Mouse (Mus musculus) CH12F3 (cell line): ENCODE data around the gene Slc15a1.

Experiments
- in situ Hi-C: fragments of 300-500 bp; cut with MboI; formaldehyde crosslinking; loops from 2 replicates; pipeline ENCODE4 v1.14.3; 2020; ENCODE audit warnings: low sequenced_read_pairs

Gene Slc15a1

DNA sequence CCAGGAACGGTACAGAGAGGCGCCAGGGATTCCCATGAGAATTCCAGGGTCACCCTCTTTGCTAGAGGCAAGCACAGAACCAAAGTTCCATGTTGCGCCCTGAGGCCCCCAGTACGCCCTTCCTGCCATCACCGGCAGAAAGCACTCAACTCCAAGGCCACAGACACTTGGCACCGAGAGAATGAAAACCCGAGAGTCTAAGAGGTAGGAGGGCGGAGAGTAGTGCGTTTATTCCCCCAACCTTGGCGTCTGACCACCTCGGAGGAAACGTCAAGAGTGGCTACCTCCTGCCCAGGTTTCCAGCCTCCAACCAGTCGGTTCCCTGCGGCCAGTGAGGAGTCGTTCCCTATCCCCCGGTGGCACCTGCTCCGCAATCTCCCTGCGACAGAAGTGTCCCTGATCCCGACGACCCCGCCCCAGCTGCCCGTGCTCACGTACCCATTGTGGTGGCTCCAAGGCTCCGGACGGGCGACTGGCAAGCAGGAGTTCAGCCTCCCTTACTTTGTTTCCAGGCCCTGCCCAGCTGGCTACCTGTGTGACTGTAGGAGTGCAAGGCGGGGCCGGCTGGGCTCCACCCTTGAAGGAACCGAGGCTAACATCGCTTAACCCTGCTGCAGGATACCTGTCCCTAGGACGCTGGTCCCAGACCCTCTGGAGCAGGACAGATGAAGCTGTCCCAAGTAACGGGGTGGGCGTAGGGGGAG, at the start of gene Slc15a1:
Gene Slc15a1 (minus strand): TSS at position 472 of the 704 bp plus-strand sequence.
- in situ Hi-C loops, result no loop called here

DNA sequence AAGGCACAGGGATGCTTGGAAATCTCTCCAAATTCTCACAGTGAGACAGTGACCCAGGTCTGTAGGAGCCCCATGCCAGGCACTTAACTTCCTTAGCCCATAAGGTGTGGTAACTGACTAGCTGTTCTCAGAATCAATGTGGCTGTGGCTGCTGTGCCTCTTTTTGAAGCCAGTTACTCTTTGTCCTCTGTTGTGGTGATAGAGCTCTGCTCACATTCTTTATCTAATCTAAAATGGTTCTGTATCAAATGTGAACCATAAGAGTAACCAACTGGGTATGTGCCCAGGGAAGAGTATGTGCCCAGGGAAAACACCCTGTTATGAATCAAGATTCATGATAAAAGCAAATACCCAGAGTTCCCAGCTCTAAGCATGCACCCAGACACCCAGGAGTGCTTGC, 48.7 kb upstream of the Slc15a1 start:
- in situ Hi-C loops, result no loop called here

GRCm38 (mm10) chr14:121552586-121552985, 47.5 kb upstream of the Slc15a1 start:
- in situ Hi-C loops, result no loop called here

GRCm38 (mm10) chr14:121549834-121550233, 44.8 kb upstream of the Slc15a1 start:
- in situ Hi-C loops, result no loop called here

- in situ Hi-C loops, result no loop called here
Measured at GRCm38 (mm10) chr14:121547745-121548144, 42.7 kb upstream of the Slc15a1 start.

DNA sequence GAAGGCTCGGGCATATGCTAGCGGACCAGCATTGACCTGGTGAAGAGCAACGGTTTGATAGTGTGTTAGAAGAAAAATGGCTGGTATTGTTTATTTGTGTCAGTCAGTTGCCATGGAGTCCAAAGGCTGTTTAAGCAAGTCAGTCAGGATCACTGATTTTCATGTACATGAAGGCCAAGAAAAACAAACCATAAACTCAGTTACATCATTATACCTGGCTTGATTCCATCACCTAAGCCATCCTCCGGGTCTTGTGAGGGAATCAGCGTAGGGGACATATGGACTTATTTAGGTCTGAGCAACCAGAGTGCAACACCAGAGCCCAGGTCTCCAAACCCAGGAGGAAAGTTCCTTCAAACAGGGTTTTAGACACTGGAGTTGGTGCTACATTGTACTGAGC, 41.6 kb upstream of the Slc15a1 start:
- in situ Hi-C loops, result no loop called here

DNA sequence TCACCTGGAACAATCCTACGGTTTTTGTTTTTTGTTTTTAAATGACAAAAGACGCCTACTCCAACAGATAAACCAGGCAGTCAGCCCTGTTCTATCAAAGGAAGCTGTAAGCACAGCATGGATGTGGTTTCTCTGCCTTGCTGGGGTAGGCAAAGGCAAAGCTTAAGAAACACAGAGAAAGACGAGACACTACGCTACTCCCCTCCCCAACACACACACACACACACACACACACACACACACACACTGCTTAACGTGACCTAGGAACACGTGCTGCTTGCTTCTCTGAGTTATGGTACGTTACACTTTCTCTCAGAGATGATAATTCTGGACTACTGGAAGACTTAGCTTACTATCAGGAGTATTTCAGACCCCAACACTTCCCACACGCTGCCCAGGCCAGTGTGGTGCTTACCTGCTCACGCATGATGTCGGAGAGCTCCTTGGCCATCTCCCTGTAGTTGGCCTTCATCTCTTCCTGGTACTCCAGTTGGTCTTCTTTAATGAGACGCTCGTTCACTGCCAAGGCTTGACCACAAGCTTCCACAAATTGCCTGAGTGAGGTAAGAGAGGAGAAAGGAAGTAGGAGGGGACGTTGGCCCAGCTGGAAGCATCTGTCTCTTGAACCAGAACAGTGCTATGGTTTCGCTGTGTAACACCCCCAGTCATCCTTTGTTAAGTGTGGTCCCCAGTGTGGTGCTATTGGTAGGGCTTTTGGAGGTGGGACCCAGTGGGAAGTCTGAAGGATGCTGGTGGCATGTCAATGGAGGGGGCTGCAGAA, 40.7 kb upstream of the Slc15a1 start:
- in situ Hi-C loops, result no loop called here

GRCm38 (mm10) chr14:121541262-121541661, 36.2 kb upstream of the Slc15a1 start:
- in situ Hi-C loops, result no loop called here

GRCm38 (mm10) chr14:121534501-121534900, 29.4 kb upstream of the Slc15a1 start:
- in situ Hi-C loops, result no loop called here

DNA sequence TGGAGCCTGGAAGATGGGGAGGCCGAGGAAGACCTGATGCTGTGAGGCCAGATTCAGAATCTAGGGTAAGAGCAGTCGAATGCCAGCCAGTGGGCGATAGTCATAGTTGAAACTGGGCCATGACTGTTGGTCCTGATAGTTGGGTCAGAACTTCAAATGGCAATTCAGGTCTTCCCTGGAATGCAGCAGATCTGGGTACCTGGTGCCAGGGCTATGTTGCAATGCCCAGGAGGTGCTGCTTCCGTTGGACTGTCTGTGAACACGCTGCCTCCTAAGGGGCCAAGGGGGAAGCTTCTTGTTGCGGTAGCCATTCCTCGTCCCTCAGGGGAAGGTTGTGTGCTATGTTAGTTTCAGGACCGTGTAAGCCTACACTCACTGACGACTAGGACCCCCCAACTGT, 25.8 kb upstream of the Slc15a1 start:
- in situ Hi-C loops, result no loop called here

DNA sequence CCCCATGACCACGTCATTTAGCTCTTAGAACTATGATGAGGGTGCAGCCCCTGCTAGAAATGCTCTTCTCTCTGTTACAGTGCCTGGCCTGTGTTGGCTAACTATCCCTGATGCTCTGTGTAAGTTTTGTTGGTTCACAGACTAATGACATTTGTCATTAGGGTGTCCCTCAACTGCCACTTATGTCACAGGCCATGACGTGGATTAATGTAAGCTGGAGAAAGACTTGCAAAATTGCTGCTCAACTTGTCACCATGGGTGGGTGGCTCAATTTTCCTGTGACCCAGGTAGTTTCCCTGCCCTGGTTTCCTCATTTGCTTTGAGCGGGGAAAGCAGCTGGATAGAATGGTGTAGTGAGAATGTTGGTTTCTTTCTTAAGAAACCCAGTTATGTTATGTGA, 22.8 kb upstream of the Slc15a1 start:
- in situ Hi-C loops, result no loop called here

DNA sequence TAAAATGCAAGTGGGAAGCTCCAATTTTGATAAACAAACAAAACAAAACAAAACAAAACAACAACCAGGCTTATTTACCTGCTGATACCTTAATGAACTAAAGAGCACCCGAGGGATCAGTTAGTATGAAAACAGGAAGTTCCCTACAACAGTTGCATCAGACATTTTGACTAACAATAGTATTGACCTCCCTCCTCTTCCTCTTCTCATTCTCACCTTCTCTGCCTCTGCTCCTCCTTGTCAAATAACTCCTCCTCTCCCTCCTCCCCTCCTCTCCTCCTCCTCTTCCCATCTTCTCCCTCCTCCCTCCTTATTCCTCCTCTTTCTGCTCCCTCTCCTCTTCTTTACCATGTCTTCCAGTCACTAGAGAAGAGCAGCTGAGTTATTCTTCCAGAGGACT, 22.1 kb upstream of the Slc15a1 start:
- in situ Hi-C loops, result no loop called here

- in situ Hi-C loops, result no loop called here
Measured at GRCm38 (mm10) chr14:121521709-121522108, 16.7 kb upstream of the Slc15a1 start.

GRCm38 (mm10) chr14:121516881-121517280, 11.8 kb upstream of the Slc15a1 start:
- in situ Hi-C loops, result no loop called here

DNA sequence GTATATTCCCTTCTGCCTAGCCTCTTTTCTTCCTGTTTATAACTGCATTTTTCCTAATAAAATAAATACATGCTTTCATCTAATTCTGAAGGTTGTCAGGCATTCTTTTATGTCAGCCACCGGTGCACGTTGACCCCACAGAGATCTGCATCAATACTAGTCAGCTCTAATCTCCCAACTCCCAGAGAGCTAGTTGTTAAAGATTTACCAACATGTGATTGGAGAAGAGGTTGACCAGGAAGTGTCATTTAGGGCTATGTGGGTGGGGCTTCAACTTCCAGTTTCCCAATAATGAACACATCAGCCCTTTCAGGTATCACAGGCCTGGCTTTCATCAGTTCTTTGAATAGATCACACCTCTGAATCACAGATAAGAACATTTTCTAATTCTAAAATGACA, 3.9 kb upstream of the Slc15a1 start:
- in situ Hi-C loops, result no loop called here

- in situ Hi-C loops, result no loop called here
Measured at GRCm38 (mm10) chr14:121506336-121506735, 1.3 kb upstream of the Slc15a1 start.

GRCm38 (mm10) chr14:121505485-121505860, 421 bp upstream of the Slc15a1 start:
- in situ Hi-C loops, result no loop called here

DNA sequence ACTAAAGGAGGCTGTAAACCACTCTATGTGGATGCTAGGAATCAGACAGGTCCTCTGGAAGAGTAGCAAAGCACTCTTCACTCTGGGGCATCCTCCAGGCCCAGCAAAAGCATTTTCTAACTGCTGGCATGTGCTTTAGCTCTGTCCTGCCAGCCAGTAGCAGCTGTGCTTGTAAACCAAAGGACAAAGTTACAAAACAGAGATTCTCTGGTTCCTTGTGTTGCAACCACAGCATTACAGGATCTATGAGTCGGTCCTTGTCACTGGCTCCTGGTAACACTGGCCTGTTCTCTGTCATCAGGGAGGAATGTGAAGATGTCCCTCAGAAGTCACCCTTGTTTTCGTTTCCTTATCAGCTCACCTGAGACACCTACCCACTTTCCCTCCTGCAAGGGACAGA, 4.5 kb downstream of the Slc15a1 start:
- in situ Hi-C loops, result no loop called here

DNA sequence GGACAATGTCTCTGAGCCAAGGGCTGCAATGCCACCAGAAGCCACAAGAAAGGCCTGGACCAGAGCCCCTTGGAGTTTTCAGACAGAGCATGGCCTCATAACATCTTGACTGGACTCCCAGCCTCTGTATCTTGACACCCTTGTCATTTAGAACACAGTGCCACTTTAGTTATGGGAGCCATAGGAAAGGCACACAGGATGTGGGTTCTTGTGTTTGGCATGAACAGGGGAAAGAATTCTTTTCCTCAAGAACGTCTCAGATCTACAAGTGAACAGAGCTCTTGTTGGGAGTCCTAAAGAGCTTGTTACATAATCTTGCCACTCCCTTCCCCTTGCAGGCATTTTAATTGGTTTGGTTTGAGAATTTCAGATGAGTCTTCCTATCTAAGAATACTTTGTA, 5.3 kb downstream of the Slc15a1 start:
- in situ Hi-C loops, result no loop called here

DNA sequence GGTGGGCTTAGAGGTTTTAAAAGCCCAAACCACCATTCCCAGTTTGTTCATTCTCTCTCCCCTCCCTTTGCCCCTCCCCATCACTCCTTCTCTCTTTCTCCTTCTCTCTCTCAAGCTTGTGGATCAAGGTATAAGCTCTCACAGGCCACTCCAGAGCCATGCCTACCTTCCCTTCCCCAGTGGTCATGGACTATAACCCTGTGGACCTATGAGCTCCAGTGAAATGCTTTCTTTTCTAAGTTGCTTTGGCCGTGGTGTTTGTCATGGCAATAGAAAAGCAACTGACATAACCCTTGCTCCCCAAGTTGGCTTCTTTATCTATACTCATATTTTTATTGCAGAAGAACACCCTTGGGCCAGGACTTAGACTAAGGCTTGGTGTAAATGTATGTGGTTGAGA, 7.3 kb downstream of the Slc15a1 start:
- in situ Hi-C loops, result no loop called here

GRCm38 (mm10) chr14:121495741-121496140, 9.3 kb downstream of the Slc15a1 start:
- in situ Hi-C loops, result no loop called here

- in situ Hi-C loops, result no loop called here
Measured at GRCm38 (mm10) chr14:121495120-121495519, 9.9 kb downstream of the Slc15a1 start.
